In genomic region chr13:60507611-60508010, GRCm38 (mm10) we compare ENCODE assay signal across 29 mouse cellular contexts.
DNase-seq lines count a peak whose midpoint lies in the region; ATAC-seq and TF ChIP-seq lines count a peak whose summit lies in the region.
"Had no signal": no experiment of that assay in that cellular context is flagged by ENCODE, and none has a peak within 500 bp of the region (broad histone marks: within the 10 kb centered on the region; RNA-seq: fewer than 3 reads in every experiment).

No protein-coding gene starts in this region.

- no peaks in the 10 kb centered on the region for H3K36me3 ChIP-seq in heart, adult 2 months (ENCODE audit: control insufficient read depth, insufficient read depth, low read length)
- H3K36me3 ChIP-seq in liver, adult 2 months (ENCODE audit: control insufficient read depth, insufficient read depth, low read length) = no peaks in the 10 kb centered on the region
- H3K36me3 ChIP-seq in liver, embryonic 12.5 days = no peaks in the 10 kb centered on the region
- H3K36me3 ChIP-seq in embryonic facial prominence, embryonic 10.5 days (replicated peaks) = no peaks in the 10 kb centered on the region
- no peaks in the 10 kb centered on the region for H3K36me3 ChIP-seq in limb, embryonic 10.5 days
- no peaks in the 10 kb centered on the region for H3K36me3 ChIP-seq in midbrain, embryonic 15.5 days (replicated peaks)
- H3K36me3 ChIP-seq: embryonic facial prominence, embryonic 12.5 days; G1E; hindbrain, embryonic 10.5 days; intestine, embryonic 15.5 days; liver, embryonic 15.5 days; neural tube, embryonic 13.5 days had no signal

- no peak for DNase-seq in heart, adult 2 months
- DNase-seq in heart, postnatal 14 days = no peak
- DNase-seq in liver, adult 2 months (ENCODE audit: extremely low read depth, low read depth, low spot score) = no peak
- DNase-seq in embryonic facial prominence, embryonic 10.5 days (ENCODE audit: low spot score) = no peak
- DNase-seq in limb, embryonic 10.5 days (ENCODE audit: low spot score) = no peak
- DNase-seq: adrenal gland, adult 8-10 months; B cell, adult 2 months; cerebellum, adult 11-12 months; cerebellum, postnatal 25 days; retina, postnatal 1 day; right cerebral cortex, postnatal 25 days; thymus, postnatal 14 days had no signal

- no peak for ATAC-seq in liver, embryonic 12.5 days
- ATAC-seq in midbrain, embryonic 15.5 days (replicated peaks) = no peak
- ATAC-seq: forebrain, embryonic 13.5 days; hindbrain, embryonic 16.5 days; intestine, embryonic 15.5 days; midbrain, embryonic 16.5 days; Patski had no signal

- 0 out of 2 replicates have a peak, but pooled peaks cover 1% of the 10 kb centered on the region for H3K4me1 ChIP-seq in heart, adult 2 months (ENCODE audit: control insufficient read depth, insufficient read depth, low read length)
- peaks cover 11% of the 10 kb centered on the region for H3K4me1 ChIP-seq in liver, adult 2 months (ENCODE audit: control insufficient read depth, insufficient read depth, low read length)
- H3K4me1 ChIP-seq in liver, embryonic 12.5 days = no peaks in the 10 kb centered on the region
- peaks cover 16% of the 10 kb centered on the region for H3K4me1 ChIP-seq in embryonic facial prominence, embryonic 10.5 days
- peaks cover 13% of the 10 kb centered on the region for H3K4me1 ChIP-seq in limb, embryonic 10.5 days
- no peaks in the 10 kb centered on the region for H3K4me1 ChIP-seq in midbrain, embryonic 15.5 days
- H3K4me1 ChIP-seq: forebrain, embryonic 13.5 days; hindbrain, embryonic 10.5 days; intestine, embryonic 15.5 days; neural tube, embryonic 13.5 days had no signal

- TF ChIP-seq EP300 in heart, adult 2 months (IDR thresholded peaks at IDR 0.05; ENCODE audit: insufficient read depth, low read depth, low read length) = no peak

- TF ChIP-seq CTCF in heart, adult 2 months (IDR thresholded peaks at IDR 0.05) = no peak
- no peak for TF ChIP-seq CTCF in liver, adult 2 months (IDR thresholded peaks at IDR 0.05; ENCODE audit: low read depth, low read length)

- no peak overlapping the region for H3K4me3 ChIP-seq in heart, adult 2 months
- H3K4me3 ChIP-seq in liver, adult 2 months (ENCODE audit: insufficient read depth, low read depth, low read length) = no peak overlapping the region
- H3K4me3 ChIP-seq in liver, embryonic 12.5 days = no peak overlapping the region
- H3K4me3 ChIP-seq in embryonic facial prominence, embryonic 10.5 days = no peak overlapping the region
- no peak overlapping the region for H3K4me3 ChIP-seq in limb, embryonic 10.5 days
- H3K4me3 ChIP-seq in midbrain, embryonic 15.5 days = no peak overlapping the region
- H3K4me3 ChIP-seq: embryonic facial prominence, embryonic 12.5 days; erythroblast, embryonic 14.5 days; forebrain, embryonic 13.5 days; hindbrain, embryonic 10.5 days; intestine, embryonic 15.5 days; liver, embryonic 15.5 days; myocyte; neural tube, embryonic 13.5 days had no signal

- intact Hi-C loops in heart, adult 2 months (cut with DNase I) = no loop called here
- intact Hi-C loops in heart, postnatal 14 days (cut with DNase I) = no loop called here

- H3K9me3 ChIP-seq in liver, embryonic 12.5 days (replicated peaks) = no peaks in the 10 kb centered on the region
- H3K9me3 ChIP-seq in embryonic facial prominence, embryonic 10.5 days = no peaks in the 10 kb centered on the region; the same call in 1 of the 2 replicates
- H3K9me3 ChIP-seq in limb, embryonic 10.5 days (replicated peaks) = no peaks in the 10 kb centered on the region
- H3K9me3 ChIP-seq in midbrain, embryonic 15.5 days = no peaks in the 10 kb centered on the region
- H3K9me3 ChIP-seq: embryonic facial prominence, embryonic 12.5 days; forebrain, embryonic 13.5 days; hindbrain, embryonic 10.5 days; intestine, embryonic 15.5 days; liver, embryonic 15.5 days; neural tube, embryonic 13.5 days had no signal

- no peaks in the 10 kb centered on the region for H3K27me3 ChIP-seq in heart, adult 2 months (ENCODE audit: control insufficient read depth, insufficient read depth, low read length)
- no peaks in the 10 kb centered on the region for H3K27me3 ChIP-seq in liver, adult 2 months (ENCODE audit: control insufficient read depth, insufficient read depth, low read length)
- no peaks in the 10 kb centered on the region for H3K27me3 ChIP-seq in liver, embryonic 12.5 days (replicated peaks)
- H3K27me3 ChIP-seq in embryonic facial prominence, embryonic 10.5 days (replicated peaks; ENCODE audit: low read depth, poor library complexity, severe bottlenecking) = no peaks in the 10 kb centered on the region
- H3K27me3 ChIP-seq in limb, embryonic 10.5 days (ENCODE audit: low read depth, poor library complexity, severe bottlenecking) = no peaks in the 10 kb centered on the region
- H3K27me3 ChIP-seq in midbrain, embryonic 15.5 days (replicated peaks) = no peaks in the 10 kb centered on the region
- H3K27me3 ChIP-seq: CH12.LX; embryonic facial prominence, embryonic 12.5 days; forebrain, embryonic 13.5 days; intestine, embryonic 15.5 days; liver, embryonic 15.5 days; neural tube, embryonic 13.5 days; Patski had no signal

- no peak overlapping the region for H3K4me2 ChIP-seq in liver, embryonic 12.5 days
- H3K4me2 ChIP-seq in midbrain, embryonic 15.5 days = no peak overlapping the region
- H3K4me2 ChIP-seq: embryonic facial prominence, embryonic 12.5 days; forebrain, embryonic 13.5 days; heart, embryonic 11.5 days; intestine, embryonic 15.5 days; liver, embryonic 15.5 days; neural tube, embryonic 13.5 days had no signal

- no peak overlapping the region for H3K9ac ChIP-seq in heart, adult 2 months (ENCODE audit: low read depth, low read length)
- H3K9ac ChIP-seq in liver, adult 2 months (ENCODE audit: low read depth, low read length) = no peak overlapping the region
- H3K9ac ChIP-seq in liver, embryonic 12.5 days = no peak overlapping the region
- H3K9ac ChIP-seq in midbrain, embryonic 15.5 days = no peak overlapping the region
- H3K9ac ChIP-seq: embryonic facial prominence, embryonic 12.5 days; forebrain, embryonic 13.5 days; intestine, embryonic 15.5 days; liver, embryonic 15.5 days; neural tube, embryonic 13.5 days had no signal

- H3K79me2 ChIP-seq in heart, adult 2 months (replicated peaks; ENCODE audit: control insufficient read depth, insufficient read depth, low read length) = no peaks in the 10 kb centered on the region
- no peaks in the 10 kb centered on the region for H3K79me2 ChIP-seq in liver, adult 2 months (ENCODE audit: control insufficient read depth, insufficient read depth, low read length)

- peak overlapping the region; percentile 47 for H3K27ac ChIP-seq in heart, adult 2 months
- H3K27ac ChIP-seq in liver, adult 2 months (replicated peaks; ENCODE audit: insufficient read depth, low read depth, low read length) = peak overlapping the region; percentile 61
- H3K27ac ChIP-seq in liver, embryonic 12.5 days = no peak overlapping the region
- peak overlapping the region; percentile 63 for H3K27ac ChIP-seq in embryonic facial prominence, embryonic 10.5 days (replicated peaks)
- 0 out of 2 replicates have a peak overlapping the region, but pooled peaks have one; percentile 4 for H3K27ac ChIP-seq in limb, embryonic 10.5 days
- no peak overlapping the region for H3K27ac ChIP-seq in midbrain, embryonic 15.5 days
- H3K27ac ChIP-seq: embryonic facial prominence, embryonic 12.5 days; forebrain, embryonic 13.5 days; hindbrain, embryonic 10.5 days; intestine, embryonic 15.5 days; liver, embryonic 15.5 days; macrophage; neural tube, embryonic 13.5 days had no signal

- TF ChIP-seq POLR2A in heart, adult 2 months (IDR thresholded peaks at IDR 0.05; ENCODE audit: insufficient read depth, low read depth, low read length) = no peak
- TF ChIP-seq POLR2A in liver, adult 2 months (IDR thresholded peaks at IDR 0.05; ENCODE audit: extremely low read depth, insufficient read depth, low read length) = no peak

- WGBS in heart, adult 2 months = 72% methylated on average over 3 of the region's 3 CpGs
- WGBS in liver, adult 2 months = 69% methylated on average over 3 of the region's 3 CpGs
- 61% methylated on average over 3 of the region's 3 CpGs for WGBS in liver, embryonic 12.5 days (ENCODE audit: insufficient replicate concordance)
- 77% methylated on average over 3 of the region's 3 CpGs for WGBS in embryonic facial prominence, embryonic 10.5 days
- 40% methylated on average over 3 of the region's 3 CpGs for WGBS in limb, embryonic 10.5 days
- 90% methylated on average over 3 of the region's 3 CpGs for WGBS in midbrain, embryonic 15.5 days

Comparison
In these comparisons a context has a peak if more than half of its experiments do, and no peak if none do; other contexts are left out.
1. H3K27ac ChIP-seq: peak in heart, adult 2 months (single experiment), liver, adult 2 months (single experiment), embryonic facial prominence, embryonic 10.5 days (single experiment) and limb, embryonic 10.5 days (single experiment); none in liver, embryonic 12.5 days (single experiment) and midbrain, embryonic 15.5 days (single experiment).